In genomic region chr14:47396165-47396652, GRCm38 (mm10) we compare ENCODE assay signal across 9 mouse cellular contexts. TPM values are rescaled to one million over a fixed set of nuclear protein-coding genes. Genes with fewer than 3 reads are reported as not detected.
A peak's percentile ranks its signal among the peaks of the same experiment; 100 is the strongest.
DNase-seq lines count a peak whose midpoint lies in the region; ATAC-seq and TF ChIP-seq lines count a peak whose summit lies in the region.
"Had no signal": no experiment of that assay in that cellular context is flagged by ENCODE, and none has a peak within 500 bp of the region (broad histone marks: within the 10 kb centered on the region; RNA-seq: fewer than 3 reads in every experiment).

No protein-coding gene starts in this region.

- TF ChIP-seq CTCF in MEL (IDR thresholded peaks at IDR 0.05 in 2 of 3, conservative IDR thresholded peaks at IDR 0.05 in 1 of 3; ENCODE audit: control insufficient read depth in 1 of 3, insufficient read depth in 1 of 3, low read depth in 2 of 3, low read length in 3 of 3, poor library complexity in 1 of 3, severe bottlenecking in 1 of 3) = peak in 2 of 3 experiments; percentile 67 to 78; a peak in 4 of 6 replicates
- TF ChIP-seq CTCF in lung, postnatal 0 days (IDR thresholded peaks at IDR 0.05) = peak; percentile 74; the same call in 1 of the 2 replicates
- peak; percentile 92; the same call in 1 of the 2 replicates for TF ChIP-seq CTCF in small intestine, adult 2 months (IDR thresholded peaks at IDR 0.05; ENCODE audit: extremely low read depth, insufficient read length, insufficient replicate concordance, low read depth, low read length)

- TF ChIP-seq RAD21 in MEL (IDR thresholded peaks at IDR 0.05; ENCODE audit: low read depth, low read length) = peak; percentile 80

- H3K9me3 ChIP-seq in MEL (replicated peaks; ENCODE audit: insufficient read depth, low read length) = no peaks in the 10 kb centered on the region
- H3K9me3 ChIP-seq in hindbrain, embryonic 14.5 days (ENCODE audit: control insufficient read depth, low read length) = no peaks in the 10 kb centered on the region
- H3K9me3 ChIP-seq in lung, postnatal 0 days (ENCODE audit: low read length) = no peaks in the 10 kb centered on the region

- no peak for TF ChIP-seq EP300 in MEL (IDR thresholded peaks at IDR 0.05; ENCODE audit: low read depth in 1 of 2, low read length in 2 of 2)
- no peak for TF ChIP-seq EP300 in lung, postnatal 0 days (IDR thresholded peaks at IDR 0.05)

- no peak overlapping the region for H3K9ac ChIP-seq in MEL (ENCODE audit: control insufficient read depth, low read depth, low read length, poor library complexity, severe bottlenecking)
- no peak overlapping the region for H3K9ac ChIP-seq in hindbrain, embryonic 14.5 days
- H3K9ac ChIP-seq in lung, postnatal 0 days (replicated peaks; ENCODE audit: low read depth) = no peak overlapping the region

- intact Hi-C loops in left cerebral cortex, postnatal 10 days (cut with DNase I) = no loop called here
- intact Hi-C loops in left cerebral cortex, postnatal 36 days (cut with DNase I) = loop anchor here (1.0 kb wide), 1 partner anchor 61 kb away; no protein-coding TSS in a partner anchor

- no peak overlapping the region for H3K4me3 ChIP-seq in MEL (ENCODE audit: control insufficient read depth in 1 of 2, insufficient read depth in 1 of 2, low read depth in 2 of 2, low read length in 2 of 2)
- no peak overlapping the region for H3K4me3 ChIP-seq in hindbrain, embryonic 14.5 days (replicated peaks; ENCODE audit: low read length)
- H3K4me3 ChIP-seq in lung, postnatal 0 days (ENCODE audit: low read depth, low read length) = no peak overlapping the region
- no peak overlapping the region for H3K4me3 ChIP-seq in small intestine, adult 2 months (ENCODE audit: low read depth, low read length)
- H3K4me3 ChIP-seq: myocyte had no signal

- no peaks in the 10 kb centered on the region for H3K79me2 ChIP-seq in MEL (ENCODE audit: control insufficient read depth, insufficient read depth, low read length, poor library complexity)

- ATAC-seq in hindbrain, embryonic 14.5 days (ENCODE audit: low FRiP score) = peak; percentile 77; the same call in 1 of the 2 replicates
- ATAC-seq in lung, postnatal 0 days = 0 out of 2 replicates have a peak, but pooled peaks have one; percentile 23

- TF ChIP-seq POLR2A in MEL (IDR thresholded peaks at IDR 0.05; ENCODE audit: control insufficient read depth in 1 of 2, insufficient read depth in 1 of 2, low read depth in 1 of 2, low read length in 2 of 2, poor library complexity in 1 of 2) = no peak
- TF ChIP-seq POLR2A in small intestine, adult 2 months (IDR thresholded peaks at IDR 0.05; ENCODE audit: low read depth, low read length) = no peak

- H3K27me3 ChIP-seq in MEL (ENCODE audit: control insufficient read depth in 1 of 2, insufficient read depth in 2 of 2, low read length in 2 of 2) = no peaks in the 10 kb centered on the region
- H3K27me3 ChIP-seq in hindbrain, embryonic 14.5 days (ENCODE audit: control insufficient read depth, insufficient read depth, low read length) = no peaks in the 10 kb centered on the region
- H3K27me3 ChIP-seq in lung, postnatal 0 days (replicated peaks; ENCODE audit: insufficient read depth, low read length) = no peaks in the 10 kb centered on the region
- H3K27me3 ChIP-seq in small intestine, adult 2 months (ENCODE audit: control insufficient read depth, insufficient read depth, low read length) = no peaks in the 10 kb centered on the region

- peak; percentile 23 to 29 for DNase-seq in left cerebral cortex, postnatal 10 days (ENCODE audit: extremely low spot score in 1 of 2, low spot score in 2 of 2)
- no peak for DNase-seq in left cerebral cortex, postnatal 36 days (ENCODE audit: low spot score in 2 of 2)
- peak; percentile 67 for DNase-seq in MEL (ENCODE audit: low read depth, low spot score)
- peak; percentile 64 to 81 for DNase-seq in cerebellum, postnatal 10 days
- peak; percentile 75 for DNase-seq in hindbrain, embryonic 14.5 days (ENCODE audit: low spot score)
- DNase-seq in lung, postnatal 0 days (ENCODE audit: low spot score) = peak; percentile 75
- DNase-seq in right cerebral cortex, postnatal 25 days = no peak

- WGBS in hindbrain, embryonic 14.5 days = 68% methylated on average over 5 of the region's 5 CpGs
- WGBS in lung, postnatal 0 days = 60% methylated on average over 5 of the region's 5 CpGs
- 60% methylated on average over 5 of the region's 5 CpGs for WGBS in small intestine, adult 2 months

- no peak overlapping the region for H3K4me2 ChIP-seq in hindbrain, embryonic 14.5 days (replicated peaks)
- no peak overlapping the region for H3K4me2 ChIP-seq in lung, postnatal 0 days (replicated peaks; ENCODE audit: low read depth, low read length)

- H3K36me3 ChIP-seq in MEL (ENCODE audit: control insufficient read depth in 1 of 2, insufficient read depth in 2 of 2, low read length in 2 of 2) = peaks cover 10 to 15% of the 10 kb centered on the region in 2 experiments
- H3K36me3 ChIP-seq in hindbrain, embryonic 14.5 days (replicated peaks; ENCODE audit: control insufficient read depth, insufficient read depth) = no peaks in the 10 kb centered on the region; the same call in none of the 2 replicates
- 0 out of 2 replicates have a peak, but pooled peaks cover 6% of the 10 kb centered on the region for H3K36me3 ChIP-seq in lung, postnatal 0 days (ENCODE audit: insufficient read depth, low read length)
- H3K36me3 ChIP-seq in small intestine, adult 2 months (ENCODE audit: control insufficient read depth, insufficient read depth, low read length) = peaks cover 12% of the 10 kb centered on the region; the same call in 1 of the 2 replicates

- no peak overlapping the region for H3K27ac ChIP-seq in MEL (ENCODE audit: control insufficient read depth, low read depth, low read length)
- H3K27ac ChIP-seq in hindbrain, embryonic 14.5 days = peak overlapping the region; percentile 43; the same call in 1 of the 2 replicates
- no peak overlapping the region for H3K27ac ChIP-seq in lung, postnatal 0 days (ENCODE audit: low read length)
- no peak overlapping the region for H3K27ac ChIP-seq in small intestine, adult 2 months (ENCODE audit: insufficient read depth, low read depth, low read length)

- peaks cover 5 to 8% of the 10 kb centered on the region in 2 experiments for H3K4me1 ChIP-seq in MEL (ENCODE audit: control insufficient read depth in 1 of 2, insufficient read depth in 2 of 2, low read length in 2 of 2)
- no peaks in the 10 kb centered on the region for H3K4me1 ChIP-seq in hindbrain, embryonic 14.5 days (replicated peaks; ENCODE audit: control insufficient read depth, insufficient read depth, low read length)
- no peaks in the 10 kb centered on the region for H3K4me1 ChIP-seq in lung, postnatal 0 days (ENCODE audit: insufficient read depth, low read depth, low read length)
- H3K4me1 ChIP-seq in small intestine, adult 2 months (ENCODE audit: control insufficient read depth, insufficient read depth, insufficient read length, low read length) = no peaks in the 10 kb centered on the region

TF ChIP-seq in MEL, 35 proteins besides CTCF, POLR2A, EP300 and RAD21:
- TF ChIP-seq TAL1 (IDR thresholded peaks at IDR 0.05; ENCODE audit: low read length) (no peak), ZC3H11A (IDR thresholded peaks at IDR 0.05; ENCODE audit: low read depth, low read length) (peak; percentile 83), TBP (IDR thresholded peaks at IDR 0.05; ENCODE audit: low read depth, low read length) (no peak), SMC3 (IDR thresholded peaks at IDR 0.05; ENCODE audit: low read depth, low read length) (peak; percentile 85), ZMIZ1 (IDR thresholded peaks at IDR 0.05; ENCODE audit: low read depth, low read length) (no peak), POLR2AphosphoS5 (IDR thresholded peaks at IDR 0.05; ENCODE audit: borderline replicate concordance, low read depth, low read length) (no peak), ELF1 (IDR thresholded peaks at IDR 0.05; ENCODE audit: low read depth, low read length) (no peak), ETS1 (IDR thresholded peaks at IDR 0.05; ENCODE audit: low read depth, low read length) (no peak), UBTF (IDR thresholded peaks at IDR 0.05; ENCODE audit: borderline replicate concordance, insufficient read depth, low read depth, low read length) (no peak), BHLHE40 (IDR thresholded peaks at IDR 0.05; ENCODE audit: borderline replicate concordance, low read depth, low read length) (no peak), SIN3A (IDR thresholded peaks at IDR 0.05; ENCODE audit: low read length) (no peak)

RNA-seq across cellular contexts. Expression of gene Dlgap5, which starts 22.0 kb away (rescaled TPM):
- 1 to 10 TPM; 1.6 to 1.7 TPM for total RNA-seq in left cerebral cortex, postnatal 10 days (2021)
- 1 to 10 TPM in 1 of 2 experiments, not detected in 1; 1.1 TPM for total RNA-seq in left cerebral cortex, postnatal 36 days (2021)
- 45.0 and 52.0 TPM in 2 replicates for total RNA-seq in MEL (2012; rRNA removed)
- polyA plus RNA-seq in MEL (2012; ENCODE audit: insufficient read depth in 1 of 2, insufficient read length in 2 of 2, low read depth in 1 of 2, low replicate concordance in 2 of 2, missing spikeins in 1 of 2) = 10 to 100 TPM; 62.4 to 71.2 TPM
- 6.3 and 7.6 TPM in 2 replicates for polyA plus RNA-seq in hindbrain, embryonic 14.5 days (2014; fragmentation: Nextera tagmentation; extraction: Ambion mirVana)
- polyA plus RNA-seq in lung, postnatal 0 days (2015; fragmentation: Nextera tagmentation; extraction: Ambion mirVana) = 2.0 and 2.3 TPM in 2 replicates
- 0.42 and 2.5 TPM in 2 replicates for polyA plus RNA-seq in small intestine, adult 2 months (2012; rRNA removed)

RNA-seq across cellular contexts. Expression of gene Lgals3, which starts 28.7 kb away (rescaled TPM):
- total RNA-seq in left cerebral cortex, postnatal 10 days (2021) = 1 to 10 TPM in 1 of 2 experiments, under 1 TPM in 1; 0.55 to 1.7 TPM
- total RNA-seq in left cerebral cortex, postnatal 36 days (2021) = under 1 TPM in 1 of 2 experiments, not detected in 1; 0.49 TPM
- total RNA-seq in MEL (2012; rRNA removed) = 0.12 TPM in 1 of 2 replicates, not detected in the other
- polyA plus RNA-seq in MEL (2012; ENCODE audit: insufficient read depth in 1 of 2, insufficient read length in 2 of 2, low read depth in 1 of 2, low replicate concordance in 2 of 2, missing spikeins in 1 of 2) = 1 to 10 TPM in 1 of 2 experiments, not detected in 1; 1.8 TPM
- 2.4 and 3.3 TPM in 2 replicates for polyA plus RNA-seq in hindbrain, embryonic 14.5 days (2014; fragmentation: Nextera tagmentation; extraction: Ambion mirVana)
- 332 and 359 TPM in 2 replicates for polyA plus RNA-seq in lung, postnatal 0 days (2015; fragmentation: Nextera tagmentation; extraction: Ambion mirVana)
- 379 and 1,527 TPM in 2 replicates for polyA plus RNA-seq in small intestine, adult 2 months (2012; rRNA removed)

RNA-seq across cellular contexts. Expression of gene Fbxo34, which starts 54.0 kb away (rescaled TPM):
- total RNA-seq in left cerebral cortex, postnatal 10 days (2021) = 10 to 100 TPM; 59.1 to 61.7 TPM
- total RNA-seq in left cerebral cortex, postnatal 36 days (2021) = 100 to 1,000 TPM in 1 of 2 experiments, 10 to 100 TPM in 1; 98.4 to 118 TPM
- 14.8 and 17.2 TPM in 2 replicates for total RNA-seq in MEL (2012; rRNA removed)
- 10 to 100 TPM in 1 of 2 experiments, not detected in 1; 29.5 TPM for polyA plus RNA-seq in MEL (2012; ENCODE audit: insufficient read depth in 1 of 2, insufficient read length in 2 of 2, low read depth in 1 of 2, low replicate concordance in 2 of 2, missing spikeins in 1 of 2)
- polyA plus RNA-seq in hindbrain, embryonic 14.5 days (2014; fragmentation: Nextera tagmentation; extraction: Ambion mirVana) = 35.1 and 35.3 TPM in 2 replicates
- 18.1 and 20.0 TPM in 2 replicates for polyA plus RNA-seq in lung, postnatal 0 days (2015; fragmentation: Nextera tagmentation; extraction: Ambion mirVana)
- 11.7 and 33.1 TPM in 2 replicates for polyA plus RNA-seq in small intestine, adult 2 months (2012; rRNA removed)

Comparison
In these comparisons a context has a peak if more than half of its experiments do, and no peak if none do; other contexts are left out.
1. DNase-seq: peak in left cerebral cortex, postnatal 10 days (2 of 2), MEL (single experiment), cerebellum, postnatal 10 days (2 of 2), hindbrain, embryonic 14.5 days (single experiment) and lung, postnatal 0 days (single experiment); none in left cerebral cortex, postnatal 36 days (0 of 2) and right cerebral cortex, postnatal 25 days (single experiment).
2. RNA of gene Lgals3, which starts 28.7 kb away (polyA plus RNA-seq): 379 to 1,527 TPM in small intestine, adult 2 months and 332 to 359 TPM in lung, postnatal 0 days; 2.4 to 3.3 TPM in hindbrain, embryonic 14.5 days and 1.8 TPM in MEL; every median in the first group is over 10 times any median in the second.
3. Peak in every context shown above with its lines, with median percentiles within 50 percentile points of each other: CTCF ChIP-seq.